In the genomic region with DNA sequence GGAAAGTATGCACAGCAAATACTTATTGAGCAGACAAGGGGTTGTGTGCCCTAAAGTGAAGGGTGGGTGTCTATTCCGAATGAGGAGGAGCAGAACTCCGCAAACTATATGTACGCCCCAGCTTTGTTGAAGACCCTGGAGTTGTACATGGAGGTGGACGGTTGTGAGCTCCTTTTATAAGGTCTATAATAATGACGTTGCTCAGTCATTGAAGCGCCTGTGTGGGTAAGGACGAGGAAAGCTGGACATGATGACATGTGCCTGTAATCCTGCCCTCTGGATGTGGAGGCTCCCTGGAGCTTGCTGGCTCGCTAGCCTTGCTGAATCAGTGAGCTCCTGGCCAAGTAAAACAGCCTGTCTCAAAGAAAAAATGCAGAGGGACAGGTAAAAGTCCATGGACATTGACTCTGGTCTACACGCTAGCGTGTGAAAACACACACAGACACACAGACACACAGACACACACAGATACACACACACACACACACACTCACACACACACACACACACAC, we compare ENCODE assay signal across 12 mouse cellular contexts. TPM values are rescaled to one million over a fixed set of nuclear protein-coding genes. Genes with fewer than 3 reads are reported as not detected.
DNase-seq lines count a peak whose midpoint lies in the region; ATAC-seq and TF ChIP-seq lines count a peak whose summit lies in the region.
"Had no signal": no experiment of that assay in that cellular context is flagged by ENCODE, and none has a peak within 500 bp of the region (broad histone marks: within the 10 kb centered on the region; RNA-seq: fewer than 3 reads in every experiment).

No protein-coding gene starts in this region.

- H3K4me2 ChIP-seq in forebrain, embryonic 11.5 days (ENCODE audit: low read depth, low read length, severe bottlenecking) = no peak overlapping the region
- no peak overlapping the region for H3K4me2 ChIP-seq in forebrain, postnatal 0 days (ENCODE audit: low read depth)
- H3K4me2 ChIP-seq in neural tube, embryonic 12.5 days (replicated peaks) = no peak overlapping the region
- H3K4me2 ChIP-seq in neural tube, embryonic 15.5 days = no peak overlapping the region
- H3K4me2 ChIP-seq: embryonic facial prominence, embryonic 12.5 days; liver, embryonic 11.5 days had no signal

- no peak overlapping the region for H3K27ac ChIP-seq in forebrain, embryonic 11.5 days (ENCODE audit: low read depth, low read length)
- no peak overlapping the region for H3K27ac ChIP-seq in forebrain, postnatal 0 days (ENCODE audit: low read depth, low read length)
- no peak overlapping the region for H3K27ac ChIP-seq in liver, adult 2 months (replicated peaks; ENCODE audit: insufficient read depth, low read depth, low read length)
- H3K27ac ChIP-seq in neural tube, embryonic 12.5 days = no peak overlapping the region
- H3K27ac ChIP-seq in neural tube, embryonic 15.5 days (replicated peaks) = no peak overlapping the region
- H3K27ac ChIP-seq: embryonic facial prominence, embryonic 12.5 days had no signal

- no peaks in the 10 kb centered on the region for H3K9me3 ChIP-seq in forebrain, embryonic 11.5 days (ENCODE audit: control insufficient read depth, low read length)
- H3K9me3 ChIP-seq in forebrain, postnatal 0 days (ENCODE audit: low read length) = no peaks in the 10 kb centered on the region
- H3K9me3 ChIP-seq in neural tube, embryonic 12.5 days = no peaks in the 10 kb centered on the region
- no peaks in the 10 kb centered on the region for H3K9me3 ChIP-seq in neural tube, embryonic 15.5 days (replicated peaks)
- H3K9me3 ChIP-seq: embryonic facial prominence, embryonic 12.5 days had no signal

- no peak for DNase-seq in forebrain, embryonic 11.5 days (ENCODE audit: low spot score)
- DNase-seq in forebrain, postnatal 0 days = no peak
- peak; percentile 66 for DNase-seq in liver, adult 2 months (ENCODE audit: extremely low read depth, low read depth, low spot score)
- no peak for DNase-seq in liver
- no peak for DNase-seq in neural tube, embryonic 10.5 days (ENCODE audit: extremely low spot score, low spot score)
- no peak for DNase-seq in yolk sac, embryonic 10.5 days (ENCODE audit: low spot score)
- DNase-seq: heart, adult 11 months had no signal

- no peaks in the 10 kb centered on the region for H3K4me1 ChIP-seq in forebrain, embryonic 11.5 days (replicated peaks; ENCODE audit: control insufficient read depth, insufficient read depth, low read length)
- H3K4me1 ChIP-seq in forebrain, postnatal 0 days (ENCODE audit: insufficient read depth) = no peaks in the 10 kb centered on the region
- no peaks in the 10 kb centered on the region for H3K4me1 ChIP-seq in liver, adult 2 months (ENCODE audit: control insufficient read depth, insufficient read depth, low read length)
- H3K4me1 ChIP-seq in neural tube, embryonic 12.5 days = no peaks in the 10 kb centered on the region
- H3K4me1 ChIP-seq in neural tube, embryonic 15.5 days = 0 out of 2 replicates have a peak, but pooled peaks cover 3% of the 10 kb centered on the region
- H3K4me1 ChIP-seq: embryonic facial prominence, embryonic 12.5 days had no signal

- H3K9ac ChIP-seq in forebrain, embryonic 11.5 days (ENCODE audit: low read length) = no peak overlapping the region
- no peak overlapping the region for H3K9ac ChIP-seq in forebrain, postnatal 0 days
- H3K9ac ChIP-seq in liver, adult 2 months (ENCODE audit: low read depth, low read length) = no peak overlapping the region
- H3K9ac ChIP-seq in neural tube, embryonic 12.5 days = no peak overlapping the region
- no peak overlapping the region for H3K9ac ChIP-seq in neural tube, embryonic 15.5 days (replicated peaks)
- H3K9ac ChIP-seq: embryonic facial prominence, embryonic 12.5 days had no signal

- H3K27me3 ChIP-seq in forebrain, embryonic 11.5 days (ENCODE audit: control insufficient read depth, insufficient read depth, low read length) = no peaks in the 10 kb centered on the region
- H3K27me3 ChIP-seq in forebrain, postnatal 0 days (ENCODE audit: insufficient read depth, low read length) = no peaks in the 10 kb centered on the region
- H3K27me3 ChIP-seq in liver, adult 2 months (ENCODE audit: control insufficient read depth, insufficient read depth, low read length) = no peaks in the 10 kb centered on the region
- no peaks in the 10 kb centered on the region for H3K27me3 ChIP-seq in neural tube, embryonic 12.5 days (replicated peaks)
- peaks cover 14% of the 10 kb centered on the region for H3K27me3 ChIP-seq in neural tube, embryonic 15.5 days (replicated peaks)
- H3K27me3 ChIP-seq: CH12.LX; embryonic facial prominence, embryonic 12.5 days had no signal

- ATAC-seq in forebrain, embryonic 11.5 days (replicated peaks; ENCODE audit: low FRiP score) = peak; percentile 34
- no peak; the same call in 1 of the 2 replicates for ATAC-seq in forebrain, postnatal 0 days
- 0 out of 2 replicates have a peak, but pooled peaks have one; percentile 22 for ATAC-seq in neural tube, embryonic 12.5 days (ENCODE audit: low FRiP score, low read depth)
- ATAC-seq in neural tube, embryonic 15.5 days (ENCODE audit: low FRiP score) = peak; percentile 14; the same call in 1 of the 2 replicates

- no peaks in the 10 kb centered on the region for H3K79me2 ChIP-seq in liver, adult 2 months (ENCODE audit: control insufficient read depth, insufficient read depth, low read length)

- H3K4me3 ChIP-seq in forebrain, embryonic 11.5 days (ENCODE audit: low read depth, low read length) = no peak overlapping the region
- H3K4me3 ChIP-seq in forebrain, postnatal 0 days (ENCODE audit: low read depth, low read length) = no peak overlapping the region
- H3K4me3 ChIP-seq in liver, adult 2 months (ENCODE audit: insufficient read depth, low read depth, low read length) = no peak overlapping the region
- H3K4me3 ChIP-seq in neural tube, embryonic 12.5 days = no peak overlapping the region
- no peak overlapping the region for H3K4me3 ChIP-seq in neural tube, embryonic 15.5 days (replicated peaks)
- H3K4me3 ChIP-seq: embryonic facial prominence, embryonic 12.5 days had no signal

- TF ChIP-seq CTCF in forebrain, postnatal 0 days (IDR thresholded peaks at IDR 0.05; ENCODE audit: low read depth) = no peak
- TF ChIP-seq CTCF in liver, adult 2 months (IDR thresholded peaks at IDR 0.05; ENCODE audit: low read depth, low read length) = no peak

- TF ChIP-seq POLR2A in liver, adult 2 months (IDR thresholded peaks at IDR 0.05; ENCODE audit: extremely low read depth, insufficient read depth, low read length) = no peak

- 69% methylated on average over 10 of the region's 10 CpGs for WGBS in forebrain, embryonic 11.5 days
- 73% methylated on average over 10 of the region's 10 CpGs for WGBS in forebrain, postnatal 0 days
- WGBS in liver, adult 2 months = 53% methylated on average over 10 of the region's 10 CpGs
- WGBS in neural tube, embryonic 12.5 days = 75% methylated on average over 10 of the region's 10 CpGs
- WGBS in neural tube, embryonic 15.5 days = 76% methylated on average over 10 of the region's 10 CpGs

- no peaks in the 10 kb centered on the region for H3K36me3 ChIP-seq in forebrain, embryonic 11.5 days (ENCODE audit: control insufficient read depth, insufficient read depth, low read length)
- no peaks in the 10 kb centered on the region for H3K36me3 ChIP-seq in forebrain, postnatal 0 days (ENCODE audit: insufficient read depth)
- no peaks in the 10 kb centered on the region for H3K36me3 ChIP-seq in liver, adult 2 months (ENCODE audit: control insufficient read depth, insufficient read depth, low read length)
- H3K36me3 ChIP-seq in neural tube, embryonic 12.5 days = no peaks in the 10 kb centered on the region
- H3K36me3 ChIP-seq in neural tube, embryonic 15.5 days = no peaks in the 10 kb centered on the region
- H3K36me3 ChIP-seq: embryonic facial prominence, embryonic 12.5 days had no signal

RNA-seq across cellular contexts. Expression of a gene that starts 14.1 kb away (rescaled TPM):
- polyA plus RNA-seq in forebrain, embryonic 11.5 days (2014; fragmentation: Nextera tagmentation; extraction: Ambion mirVana) = 12.3 and 14.0 TPM in 2 replicates
- total RNA-seq in forebrain, postnatal 0 days (2014; rRNA removed) = 30.9 and 32.3 TPM in 2 replicates
- 7.9 and 10.6 TPM in 2 replicates for polyA plus RNA-seq in forebrain, postnatal 0 days (2015; fragmentation: Nextera tagmentation; extraction: Ambion mirVana)
- 7.9 and 8.1 TPM in 2 replicates for total RNA-seq in liver, adult 2 months (2014; rRNA removed)
- 7.9 and 10.5 TPM in 2 replicates for polyA plus RNA-seq in liver, adult 2 months (2012; rRNA removed)
- polyA plus RNA-seq in neural tube, embryonic 12.5 days (2016; fragmentation: Nextera tagmentation; extraction: Ambion mirVana) = 20.7 and 21.0 TPM in 2 replicates
- polyA plus RNA-seq in neural tube, embryonic 15.5 days (2015; fragmentation: Nextera tagmentation; extraction: Ambion mirVana) = 15.7 and 17.6 TPM in 2 replicates
